Mouse (Mus musculus) intestine, postnatal 0 days (tissue): Measurements from ENCODE around the gene BC005537. TPM values are rescaled to one million over a fixed set of nuclear protein-coding genes. Genes with fewer than 3 reads are reported as not detected.

Experiments
- ATAC-seq: fragments of 200-750 bp; cut with Nextera tagmentation; 2 replicates; pipeline ENCODE4 v1.8.0; 2017; ENCODE audit warnings: mild to moderate bottlenecking, moderate TSS enrichment, moderate library complexity
- H3K27ac ChIP-seq: fragments of 300-500 bp; sonication (generic); 2 replicates; pipeline ENCODE4 v1.5.1; 2014; ENCODE audit warnings: mild to moderate bottlenecking, low read depth, low read length, moderate library complexity
- H3K27me3 ChIP-seq: fragments of 300-500 bp; sonication (generic); replicated peaks from 2 replicates; pipeline ENCODE4 v1.6.1; 2014; ENCODE audit warnings: low read length, mixed read lengths; ENCODE audit not compliant: control insufficient read depth, insufficient read depth
- H3K36me3 ChIP-seq: fragments of 300-500 bp; sonication (generic); 2 replicates; pipeline ENCODE4 v1.6.1; 2014; ENCODE audit warnings: mild to moderate bottlenecking, moderate library complexity; ENCODE audit not compliant: control insufficient read depth, insufficient read depth
- H3K4me1 ChIP-seq: fragments of 300-500 bp; sonication (generic); replicated peaks from 2 replicates; pipeline ENCODE4 v1.6.1; 2014; ENCODE audit warnings: antibody characterized with exemption, low read length, mixed read lengths; ENCODE audit not compliant: control insufficient read depth, insufficient read depth
- H3K4me2 ChIP-seq: fragments of 300-500 bp; sonication (generic); replicated peaks from 2 replicates; pipeline ENCODE4 v1.6.1; 2014; ENCODE audit warnings: low read depth, mild to moderate bottlenecking, moderate library complexity
- H3K4me3 ChIP-seq: fragments of 300-500 bp; sonication (generic); 2 replicates; pipeline ENCODE4 v1.5.1; 2014; ENCODE audit warnings: low read depth, low read length
- H3K9ac ChIP-seq: fragments of 300-500 bp; sonication (generic); 2 replicates; pipeline ENCODE4 v1.6.1; 2014; ENCODE audit warnings: mild to moderate bottlenecking, low read depth, low read length
- H3K9me3 ChIP-seq: fragments of 300-500 bp; sonication (generic); 2 replicates; pipeline ENCODE4 v1.6.1; 2016; ENCODE audit warnings: mixed run types; ENCODE audit not compliant: control insufficient read depth
- CTCF ChIP-seq: sonication (generic); IDR thresholded peaks from 2 replicates; pipeline ENCODE4 v1.5.1; 2016; ENCODE audit warnings: low read depth, mild to moderate bottlenecking, control low read depth, antibody characterized with exemption, moderate library complexity
- whole genome bisulfite sequencing: fragments of 180-500 bp; shearing (Covaris S2); extraction: QIAGEN DNeasy Blood & Tissue Kit; methylation state at CpG from one replicate; pipeline ENCODE4 v1.1.7; 2014; 5-methylcytosine and 5-hydroxymethylcytosine counted together
- polyA plus RNA-seq: library from polyadenylated mRNA; unstranded; fragments of >200 nt; fragmentation: Nextera tagmentation; extraction: Ambion mirVana; gene quantifications from 2 replicates; pipeline ENCODE4 v1.2.1, GENCODE M21; 2015

The BC005537 gene
- polyA plus RNA-seq, 1 experiment from 2014 or later, result 15.4 TPM

DNA sequence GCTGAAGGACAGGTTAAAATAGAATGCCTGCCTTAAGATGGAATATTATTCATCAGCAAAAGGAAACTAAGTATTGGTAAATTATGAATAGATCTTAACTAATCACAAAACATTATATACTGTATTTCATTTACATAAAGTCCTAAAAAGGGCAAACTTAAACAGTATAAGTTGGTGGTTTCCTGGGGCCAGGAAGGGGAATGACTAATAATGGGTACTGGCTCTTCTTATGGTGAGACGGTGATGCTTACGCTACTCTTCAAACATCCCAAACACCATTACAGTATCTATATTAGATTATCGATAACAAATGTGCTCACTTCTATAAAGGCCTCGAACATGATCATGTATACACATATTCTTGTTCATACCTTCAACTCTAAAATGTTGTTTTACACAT lies 2.8 kb upstream of the BC005537 start:
- no peaks in the 10 kb centered on the region for H3K4me1 ChIP-seq
- H3K27me3 ChIP-seq, result no peaks in the 10 kb centered on the region
- no peak overlapping the region for H3K4me3 ChIP-seq
- ATAC-seq, result no peak
- no peak overlapping the region for H3K27ac ChIP-seq
- WGBS, result 92% methylated on average over 4 of the region's 4 CpGs
- TF ChIP-seq CTCF, result no peak
- H3K9ac ChIP-seq, result no peak overlapping the region
- no peaks in the 10 kb centered on the region for H3K36me3 ChIP-seq
- no peaks in the 10 kb centered on the region for H3K9me3 ChIP-seq
- no peak overlapping the region for H3K4me2 ChIP-seq

DNA sequence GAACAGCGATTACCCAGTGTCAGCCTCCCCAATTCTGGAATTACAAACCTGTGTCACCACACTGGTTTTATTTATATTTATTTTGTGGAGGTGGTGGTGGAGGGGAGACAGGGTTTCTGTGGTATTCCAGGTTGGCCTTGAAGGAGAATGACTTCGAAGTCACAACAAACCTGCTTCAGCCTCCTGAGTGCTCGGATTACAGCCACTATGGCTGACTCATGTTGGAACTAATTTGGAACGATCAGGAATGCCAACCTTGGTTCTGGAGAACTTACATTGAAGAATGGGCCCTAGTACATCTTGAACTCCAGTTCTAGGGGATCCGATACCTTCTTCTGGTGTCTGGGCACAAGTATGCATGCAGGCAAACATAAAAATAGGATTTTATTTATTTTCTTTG lies 2.1 kb upstream of the BC005537 start:
- 68% methylated on average over 5 of the region's 5 CpGs for WGBS
- no peak for TF ChIP-seq CTCF
- Histone ChIP-seq H3K4me3 (no peak overlapping the region), H3K4me2 (peak overlapping the region; percentile 81), H3K27me3 (no peaks in the 10 kb centered on the region), H3K4me1 (no peaks in the 10 kb centered on the region), H3K27ac (peak overlapping the region; percentile 100; the same call in 1 of the 2 replicates), H3K36me3 (no peaks in the 10 kb centered on the region), H3K9me3 (no peaks in the 10 kb centered on the region), H3K9ac (no peak overlapping the region)
- ATAC-seq, result no peak

DNA sequence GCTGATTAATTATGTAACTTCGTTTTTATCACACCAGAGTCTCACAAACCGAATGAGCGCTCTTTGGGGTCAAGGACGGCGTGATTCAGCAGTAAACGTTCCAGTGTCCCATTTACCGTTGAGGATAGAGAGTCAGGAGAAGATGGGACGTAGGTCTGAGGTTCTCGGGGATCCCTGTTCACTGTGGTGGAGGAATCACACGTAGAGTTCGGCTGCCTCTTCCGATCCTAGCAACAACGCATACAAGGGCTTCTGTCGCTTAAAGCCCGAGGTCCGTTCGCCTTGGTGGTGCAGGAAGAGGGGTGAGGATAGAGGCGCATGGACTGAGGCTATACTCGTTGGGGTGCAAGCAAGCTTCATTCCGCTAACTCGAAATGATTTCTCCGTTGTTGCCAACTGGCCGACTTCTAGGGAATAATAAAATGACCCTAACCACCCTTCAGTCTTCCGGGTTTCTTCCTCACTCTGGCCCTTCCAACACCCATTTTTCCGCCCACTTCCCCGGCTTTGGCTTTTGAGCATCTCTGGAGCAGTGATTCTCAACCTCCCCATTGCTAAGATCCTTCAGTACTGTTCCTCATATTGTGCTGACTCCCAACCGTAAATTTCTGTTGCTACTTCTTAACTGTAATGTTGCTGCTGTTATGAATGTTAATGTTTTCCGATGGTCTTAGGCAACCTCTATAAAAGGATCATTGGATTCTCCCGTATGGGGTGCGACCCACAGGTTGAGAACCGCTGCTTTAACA lies 1.4 kb upstream of the BC005537 start:
- WGBS, result under 1% methylated on average over 31 of the region's 31 CpGs
- Histone ChIP-seq H3K4me2 (peak overlapping the region; percentile 81), H3K27ac (peak overlapping the region; percentile 100), H3K4me3 (peak overlapping the region; percentile 98), H3K4me1 (no peaks in the 10 kb centered on the region), H3K9me3 (no peaks in the 10 kb centered on the region), H3K9ac (peak overlapping the region; percentile 53), H3K27me3 (no peaks in the 10 kb centered on the region), H3K36me3 (no peaks in the 10 kb centered on the region)
- TF ChIP-seq CTCF, result no peak
- peak; percentile 25 for ATAC-seq

DNA sequence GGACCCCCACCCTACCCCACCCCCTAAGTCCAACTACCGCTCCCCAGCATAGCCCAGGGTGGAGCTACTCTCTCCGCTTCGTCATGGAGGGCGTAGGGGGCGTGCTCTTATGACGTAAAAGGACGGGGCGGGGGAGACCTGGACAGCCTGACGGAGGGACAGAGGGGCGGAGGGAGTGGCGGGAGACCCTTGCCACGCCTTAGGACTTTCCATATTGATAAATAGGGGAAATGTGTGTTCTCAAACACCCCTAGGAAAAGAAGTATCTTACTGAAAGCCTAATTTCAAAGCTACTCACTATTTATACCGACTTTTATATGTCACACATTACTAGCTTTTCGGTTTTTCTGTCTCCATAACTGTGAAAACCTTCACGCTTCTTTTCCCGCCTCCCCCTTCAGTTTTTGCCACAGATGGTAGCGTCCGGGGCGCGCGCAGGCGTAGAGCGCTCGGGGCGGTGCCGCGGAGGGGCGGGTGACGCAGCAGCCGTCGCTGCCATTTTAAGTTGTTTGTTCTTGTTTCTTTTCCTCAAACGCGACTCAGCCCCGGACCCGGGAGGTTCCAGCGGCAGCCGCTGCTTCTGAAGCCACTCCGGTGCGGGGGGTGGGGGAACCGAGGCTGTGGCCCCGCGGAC lies 666 bp upstream of the BC005537 start:
- under 1% methylated on average over 40 of the region's 42 CpGs for WGBS

DNA sequence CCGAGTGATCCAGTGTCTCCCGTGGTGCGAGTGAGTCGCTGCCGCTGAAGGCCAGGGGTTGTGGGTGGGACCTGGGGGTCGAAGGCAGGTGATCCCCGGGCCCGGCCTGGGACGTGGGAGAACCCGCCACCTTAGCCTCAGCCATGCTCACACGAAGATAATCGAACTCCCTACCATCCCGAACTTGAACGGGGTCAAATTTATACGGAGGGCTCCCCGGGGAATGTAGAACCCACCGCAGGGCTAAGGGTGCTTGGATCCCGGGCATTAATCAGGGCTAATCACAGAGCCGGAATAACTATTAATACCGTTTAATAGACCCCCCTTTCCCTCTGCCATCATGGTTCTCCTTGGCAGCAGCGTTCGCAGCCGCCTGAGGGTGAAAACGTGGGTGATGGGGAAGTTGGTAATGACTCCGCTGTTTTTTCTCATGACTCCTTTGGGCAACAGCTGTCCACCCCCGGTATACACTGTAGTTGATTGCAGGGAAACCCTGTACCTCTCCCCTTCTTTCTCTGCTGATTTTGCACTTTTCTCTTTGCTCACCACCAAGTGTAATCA lies 754 bp downstream of the BC005537 start:
- Histone ChIP-seq H3K4me3 (peak overlapping the region; percentile 98), H3K4me1 (no peaks in the 10 kb centered on the region), H3K9ac (peak overlapping the region; percentile 100), H3K27ac (peak overlapping the region; percentile 100; the same call in 1 of the 2 replicates), H3K9me3 (no peaks in the 10 kb centered on the region), H3K4me2 (peak overlapping the region; percentile 81), H3K27me3 (no peaks in the 10 kb centered on the region), H3K36me3 (peaks cover 10% of the 10 kb centered on the region)
- no peak for ATAC-seq
- WGBS, result 0% methylated on average over 26 of the region's 26 CpGs
- no peak for TF ChIP-seq CTCF

More for the DNA sequence above, 666 bp upstream of the BC005537 start:
- TF ChIP-seq CTCF, result no peak
- peak overlapping the region; percentile 81 for H3K4me2 ChIP-seq
- peak overlapping the region; percentile 100 for H3K9ac ChIP-seq
- H3K27ac ChIP-seq, result peak overlapping the region; percentile 100
- H3K36me3 ChIP-seq, result 0 out of 2 replicates have a peak, but pooled peaks cover 4% of the 10 kb centered on the region
- H3K4me1 ChIP-seq, result no peaks in the 10 kb centered on the region
- no peaks in the 10 kb centered on the region for H3K27me3 ChIP-seq
- H3K9me3 ChIP-seq, result no peaks in the 10 kb centered on the region
- peak overlapping the region; percentile 98 for H3K4me3 ChIP-seq
- ATAC-seq, result peak; percentile 96

DNA sequence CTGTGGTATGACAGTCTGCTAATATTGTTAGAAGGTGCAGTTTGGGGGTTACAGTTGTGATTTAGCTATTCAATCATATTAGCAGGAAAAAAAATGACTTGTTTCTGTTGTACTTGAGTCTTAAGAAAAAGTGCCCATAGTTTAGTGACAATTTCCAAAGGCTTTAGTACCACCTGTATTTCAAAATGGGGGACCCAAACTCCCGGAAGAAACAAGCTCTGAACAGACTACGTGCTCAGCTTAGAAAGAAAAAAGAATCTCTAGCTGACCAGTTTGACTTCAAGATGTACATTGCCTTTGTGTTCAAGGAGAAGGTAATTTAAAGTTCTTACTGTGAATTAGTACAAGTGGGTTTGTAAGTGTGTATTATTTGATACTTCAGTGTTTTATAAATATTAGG lies 1.7 kb downstream of the BC005537 start:
- 0% methylated on average over 2 of the region's 2 CpGs for WGBS
- H3K4me3 ChIP-seq, result peak overlapping the region; percentile 98
- peak overlapping the region; percentile 81 for H3K4me2 ChIP-seq
- no peaks in the 10 kb centered on the region for H3K9me3 ChIP-seq
- H3K27ac ChIP-seq, result no peak overlapping the region
- ATAC-seq, result no peak
- H3K4me1 ChIP-seq, result no peaks in the 10 kb centered on the region
- H3K27me3 ChIP-seq, result no peaks in the 10 kb centered on the region
- no peak overlapping the region for H3K9ac ChIP-seq
- no peak for TF ChIP-seq CTCF
- peaks cover 20% of the 10 kb centered on the region for H3K36me3 ChIP-seq
